Mouse (Mus musculus): ENCODE data around the gene Olfr357. TPM values are rescaled to one million over a fixed set of nuclear protein-coding genes. Genes with fewer than 3 reads are reported as not detected.

The Olfr357 gene
- polyA plus RNA-seq (2012; ENCODE audit: low replicate concordance) = not detected in 2 replicates

DNA sequence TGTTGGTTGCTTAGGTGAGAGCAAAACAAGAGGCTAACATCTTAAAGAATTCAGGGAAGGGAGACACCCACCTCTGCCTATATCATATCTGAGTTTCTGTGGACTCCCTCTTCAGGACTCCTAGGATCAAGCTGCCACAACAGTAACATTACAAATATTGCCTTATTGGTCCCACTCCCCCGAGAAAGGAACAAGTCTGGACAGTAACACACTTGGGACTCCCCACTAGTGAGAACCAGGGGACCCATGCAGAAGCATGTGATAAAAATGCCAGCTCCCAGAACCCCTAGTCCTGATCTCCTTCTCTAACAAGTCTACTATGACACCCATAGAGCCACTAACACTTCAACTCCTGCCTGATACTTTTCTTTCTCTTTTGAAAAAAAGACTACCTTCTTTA, at the start of gene Olfr357:
TSS of gene Olfr357 (plus strand) at position 301 of the 400 bp plus-strand sequence.

GRCm38 (mm10) chr2:37009235-37009634, 15.6 kb downstream of the Olfr357 start, which contains the start of gene Olfr358:
TSS of gene Olfr358 (minus strand) at chr2:37009335.

Other genes with a start within 250 kb of the Olfr357 start
- not detected in 2 replicates for gene Olfr348, start 209.6 kb upstream of the Olfr357 start, polyA plus RNA-seq (2012; ENCODE audit: low replicate concordance)
- not detected in 2 replicates for gene Olfr50, start 203.3 kb upstream of the Olfr357 start, polyA plus RNA-seq (2012; ENCODE audit: low replicate concordance)
- gene Olfr3, start 176.8 kb upstream of the Olfr357 start, polyA plus RNA-seq (2012; ENCODE audit: low replicate concordance) = not detected in 2 replicates
- gene Olfr350, start 147.5 kb upstream of the Olfr357 start, polyA plus RNA-seq (2012; ENCODE audit: low replicate concordance) = not detected in 2 replicates
- not detected in 2 replicates for gene Olfr351, start 131.2 kb upstream of the Olfr357 start, polyA plus RNA-seq (2012; ENCODE audit: low replicate concordance)
- not detected in 2 replicates for gene Olfr352, start 125.4 kb upstream of the Olfr357 start, polyA plus RNA-seq (2012; ENCODE audit: low replicate concordance)
- gene Olfr353, start 100.9 kb upstream of the Olfr357 start, polyA plus RNA-seq (2012; ENCODE audit: low replicate concordance) = not detected in 2 replicates
- gene Olfr354, start 88.1 kb upstream of the Olfr357 start, polyA plus RNA-seq (2012; ENCODE audit: low replicate concordance) = not detected in 2 replicates
- not detected in 2 replicates for gene Olfr355, start 64.9 kb upstream of the Olfr357 start, polyA plus RNA-seq (2012; ENCODE audit: low replicate concordance)
- gene Olfr356, start 56.7 kb upstream of the Olfr357 start, polyA plus RNA-seq (2012; ENCODE audit: low replicate concordance) = not detected in 2 replicates
- not detected in 2 replicates for gene Olfr358, start 15.5 kb downstream of the Olfr357 start, polyA plus RNA-seq (2012; ENCODE audit: low replicate concordance)
- gene Olfr360, start 71.9 kb downstream of the Olfr357 start, polyA plus RNA-seq (2012; ENCODE audit: low replicate concordance) = not detected in 2 replicates
- not detected in 2 replicates for gene Olfr361, start 95.5 kb downstream of the Olfr357 start, polyA plus RNA-seq (2012; ENCODE audit: low replicate concordance)
- not detected in 2 replicates for gene Olfr362, start 124.1 kb downstream of the Olfr357 start, polyA plus RNA-seq (2012; ENCODE audit: low replicate concordance)
- not detected in 2 replicates for gene Olfr364-ps1, start 145.5 kb downstream of the Olfr357 start, polyA plus RNA-seq (2012; ENCODE audit: low replicate concordance)
- gene Olfr365, start 194.4 kb downstream of the Olfr357 start, polyA plus RNA-seq (2012; ENCODE audit: low replicate concordance) = not detected in 2 replicates
- not detected in 2 replicates for gene Olfr366, start 217.7 kb downstream of the Olfr357 start, polyA plus RNA-seq (2012; ENCODE audit: low replicate concordance)

Measured in hematopoietic multipotent progenitor cell, adult 10-12 weeks (in vitro differentiated cells).